Mouse (Mus musculus): ENCODE results near the gene Ankrd44. TPM values are rescaled to one million over a fixed set of nuclear protein-coding genes. Genes with fewer than 3 reads are reported as not detected.

The Ankrd44 gene
- polyA plus RNA-seq, 1 experiment, result 73.9 TPM

DNA sequence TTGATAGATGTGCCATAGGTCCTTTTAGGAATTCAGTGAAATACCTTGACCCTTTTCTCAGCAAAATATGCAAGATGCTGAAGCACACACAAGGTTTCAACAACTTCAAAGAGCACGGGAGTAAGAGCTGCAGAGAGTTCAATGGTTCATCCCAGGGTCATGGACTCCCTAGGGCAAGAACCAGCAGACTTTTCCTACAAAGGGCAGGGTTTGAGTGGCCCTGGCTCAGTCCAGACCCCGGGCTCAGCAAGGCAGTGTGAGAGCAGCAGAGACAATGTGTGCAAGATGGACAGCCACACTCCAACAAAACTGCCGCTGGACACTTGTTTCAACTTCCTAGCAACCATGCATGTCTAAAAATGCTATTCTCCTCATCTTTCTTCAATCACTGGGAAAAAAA is 98.8 kb downstream of the Ankrd44 start:
- Histone ChIP-seq H3K4me1 (ENCODE audit: control insufficient read depth, insufficient read depth, low read length) (peaks cover 32% of the 10 kb centered on the region), H3K4me3 (ENCODE audit: insufficient read depth, low read length) (no peak overlapping the region), H3K27ac (ENCODE audit: insufficient read depth, low read depth, low read length) (no peak overlapping the region)
- TF ChIP-seq POLR2A (IDR thresholded peaks at IDR 0.05; ENCODE audit: borderline replicate concordance, low read depth, low read length) (no peak), CTCF (IDR thresholded peaks at IDR 0.05; ENCODE audit: low read depth, low read length) (no peak)

DNA sequence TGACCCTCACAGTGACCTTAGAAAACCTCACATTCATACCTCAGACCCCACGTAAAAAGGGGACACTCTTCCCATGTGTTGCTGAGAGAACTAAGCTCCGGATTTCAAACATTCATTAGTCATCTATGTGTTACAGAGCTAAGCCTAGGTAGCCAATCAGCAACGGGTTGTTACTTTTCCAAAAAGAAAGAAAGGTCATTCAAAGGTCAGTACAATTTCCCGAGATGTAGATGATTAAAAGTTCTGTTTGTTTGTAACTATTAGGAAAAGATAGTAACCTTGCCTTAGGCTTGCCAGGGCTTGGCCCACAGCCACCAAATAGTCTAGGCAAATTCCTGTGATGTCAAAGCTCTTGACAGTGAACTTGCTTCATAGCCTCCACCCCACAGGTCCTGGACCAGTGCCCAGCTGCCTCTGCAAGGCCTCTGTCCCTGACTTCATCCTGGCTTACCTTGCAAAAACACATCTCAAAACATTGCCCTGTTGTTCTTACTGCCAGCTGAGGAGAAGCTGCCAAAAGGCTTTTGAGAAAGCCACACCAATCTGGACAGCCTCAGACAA is 99.7 kb downstream of the Ankrd44 start:
- H3K4me3 ChIP-seq (ENCODE audit: insufficient read depth, low read length), result no peak overlapping the region
- TF ChIP-seq POLR2A (IDR thresholded peaks at IDR 0.05; ENCODE audit: borderline replicate concordance, low read depth, low read length) (no peak), CTCF (IDR thresholded peaks at IDR 0.05; ENCODE audit: low read depth, low read length) (no peak)
- H3K27ac ChIP-seq (ENCODE audit: insufficient read depth, low read depth, low read length), result no peak overlapping the region
- peaks cover 30% of the 10 kb centered on the region for H3K4me1 ChIP-seq (ENCODE audit: control insufficient read depth, insufficient read depth, low read length)

DNA sequence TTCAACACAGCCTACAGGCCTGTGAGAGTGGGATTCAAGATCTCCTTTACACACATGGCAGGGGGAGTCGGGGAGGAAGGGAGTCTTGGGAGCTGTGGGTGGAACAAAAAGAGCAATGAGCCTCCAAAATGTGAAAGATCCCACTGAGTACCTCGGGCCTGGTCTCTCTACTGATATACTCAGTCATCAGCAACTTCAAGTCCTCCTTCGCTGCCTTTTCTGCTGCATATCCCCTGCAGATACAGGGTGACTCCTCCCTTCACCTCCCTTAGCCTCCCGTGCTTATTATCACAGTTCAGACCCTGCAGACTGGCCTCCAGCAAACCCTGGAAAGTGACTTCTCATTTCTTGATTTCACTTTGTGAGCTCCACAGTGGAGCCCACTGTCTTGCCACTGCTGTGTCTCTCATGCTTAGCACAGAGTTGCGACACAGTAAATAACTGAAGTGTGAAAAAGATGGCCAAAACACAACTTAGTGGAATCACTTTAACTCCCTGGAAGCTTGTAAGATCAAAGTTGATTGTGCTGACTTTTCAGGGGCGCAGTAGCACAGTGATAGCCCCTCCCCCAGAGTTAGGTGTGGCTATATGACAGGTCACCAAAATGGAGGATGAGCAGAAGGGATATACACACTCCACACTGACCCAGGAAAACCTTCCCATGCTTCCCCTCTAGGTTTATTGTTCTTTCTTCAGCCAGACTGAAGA is 100.3 kb downstream of the Ankrd44 start:
- peaks cover 30% of the 10 kb centered on the region for H3K4me1 ChIP-seq (ENCODE audit: control insufficient read depth, insufficient read depth, low read length)
- H3K4me3 ChIP-seq (ENCODE audit: insufficient read depth, low read length), result no peak overlapping the region
- TF ChIP-seq CTCF (IDR thresholded peaks at IDR 0.05; ENCODE audit: low read depth, low read length) (no peak), POLR2A (IDR thresholded peaks at IDR 0.05; ENCODE audit: borderline replicate concordance, low read depth, low read length) (no peak)
- no peak overlapping the region for H3K27ac ChIP-seq (ENCODE audit: insufficient read depth, low read depth, low read length)

DNA sequence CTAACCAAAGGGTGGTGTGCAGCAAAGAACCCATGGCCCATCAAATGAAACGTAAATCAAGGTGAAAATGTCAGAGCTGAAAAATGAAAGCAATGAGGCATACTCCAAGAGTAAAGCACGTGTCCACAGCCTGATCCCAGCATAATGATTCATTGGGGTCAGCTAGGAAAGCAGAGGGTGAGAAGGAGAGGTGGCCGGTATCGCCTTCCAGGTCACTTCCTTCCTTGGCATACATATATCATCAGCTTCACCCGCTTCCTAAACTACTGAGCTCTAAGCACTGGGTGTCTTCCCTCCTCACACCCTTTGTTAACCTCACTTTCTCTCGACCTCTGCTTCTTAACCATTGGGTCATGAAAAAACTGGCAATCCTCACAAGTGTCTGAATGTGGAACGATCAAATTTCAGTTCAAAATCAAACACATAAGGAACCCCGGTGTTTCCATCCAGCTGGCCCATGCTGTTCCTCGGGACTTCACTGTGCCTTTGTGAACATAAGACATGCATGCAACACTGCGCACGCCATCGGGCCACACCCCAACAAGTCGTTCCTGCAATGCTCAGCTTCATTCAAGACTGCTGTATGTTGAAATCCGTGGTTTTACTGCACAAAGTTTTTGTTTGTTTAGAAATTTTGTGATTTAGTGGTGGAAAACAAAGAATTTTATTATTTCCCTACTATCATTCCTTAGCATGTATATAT is 101.9 kb downstream of the Ankrd44 start:
- no peak overlapping the region for H3K4me3 ChIP-seq (ENCODE audit: insufficient read depth, low read length)
- peaks cover 26% of the 10 kb centered on the region for H3K4me1 ChIP-seq (ENCODE audit: control insufficient read depth, insufficient read depth, low read length)
- no peak overlapping the region for H3K27ac ChIP-seq (ENCODE audit: insufficient read depth, low read depth, low read length)
- TF ChIP-seq POLR2A (IDR thresholded peaks at IDR 0.05; ENCODE audit: borderline replicate concordance, low read depth, low read length), result no peak
- no peak for TF ChIP-seq CTCF (IDR thresholded peaks at IDR 0.05; ENCODE audit: low read depth, low read length)

DNA sequence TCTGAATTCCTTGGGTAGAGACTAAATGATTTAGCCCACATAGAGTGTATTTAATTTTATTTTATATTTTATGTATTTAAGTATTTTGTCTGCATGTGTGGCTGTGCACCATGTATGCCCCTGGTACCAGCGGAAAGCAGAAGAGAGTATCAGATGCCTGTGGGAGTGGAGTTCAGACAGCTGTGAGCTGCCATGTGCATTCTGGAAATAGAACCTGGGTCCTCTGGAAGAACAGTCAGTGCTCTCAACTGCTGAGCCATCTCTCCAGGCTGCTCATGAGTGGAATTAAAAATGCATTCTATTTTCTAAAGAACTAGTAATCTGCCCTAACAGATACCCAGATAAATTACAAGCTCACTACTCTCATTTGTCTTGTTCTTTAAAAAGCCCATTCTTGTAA is 104.4 kb downstream of the Ankrd44 start:
- TF ChIP-seq CTCF (IDR thresholded peaks at IDR 0.05; ENCODE audit: low read depth, low read length) (no peak), POLR2A (IDR thresholded peaks at IDR 0.05; ENCODE audit: borderline replicate concordance, low read depth, low read length) (no peak)
- no peak overlapping the region for H3K4me3 ChIP-seq (ENCODE audit: insufficient read depth, low read length)
- no peak overlapping the region for H3K27ac ChIP-seq (ENCODE audit: insufficient read depth, low read depth, low read length)

DNA sequence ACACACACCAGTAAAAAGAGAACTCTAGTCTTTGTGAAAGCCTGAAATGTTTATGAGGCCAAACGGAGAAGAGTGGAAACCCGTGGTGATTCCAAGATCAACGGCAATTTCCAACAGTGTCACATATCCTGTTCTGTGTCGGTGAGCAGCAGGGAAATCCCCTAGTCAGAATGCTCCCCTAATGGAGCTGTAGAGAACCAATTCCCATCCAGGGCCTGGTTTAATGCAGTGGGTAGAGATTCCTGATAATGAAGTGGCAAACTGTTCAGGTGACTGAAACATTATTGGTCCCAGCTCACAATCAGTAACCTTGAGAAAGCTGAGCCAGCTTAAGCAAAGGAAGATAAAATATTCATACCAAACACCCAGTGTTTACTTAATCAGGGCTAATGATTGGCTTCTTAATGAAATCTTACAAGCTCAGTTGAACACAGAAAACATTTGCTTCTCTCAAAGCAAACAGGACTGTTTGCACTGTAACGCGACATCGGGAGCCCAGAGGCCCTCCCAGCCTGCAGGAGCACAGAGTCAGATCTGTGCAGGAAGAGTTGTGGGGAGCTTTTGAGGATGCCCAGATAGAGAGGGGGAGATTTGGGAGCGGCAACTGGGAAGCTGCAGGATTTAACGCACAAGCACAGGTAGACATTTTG is 110.9 kb downstream of the Ankrd44 start:
- no peak for TF ChIP-seq POLR2A (IDR thresholded peaks at IDR 0.05; ENCODE audit: borderline replicate concordance, low read depth, low read length)
- no peak for TF ChIP-seq CTCF (IDR thresholded peaks at IDR 0.05; ENCODE audit: low read depth, low read length)
- Histone ChIP-seq H3K4me1 (ENCODE audit: control insufficient read depth, insufficient read depth, low read length) (peaks cover 16% of the 10 kb centered on the region), H3K4me3 (ENCODE audit: insufficient read depth, low read length) (no peak overlapping the region), H3K27ac (ENCODE audit: insufficient read depth, low read depth, low read length) (no peak overlapping the region)

More for the DNA sequence above, 104.4 kb downstream of the Ankrd44 start:
- peaks cover 17% of the 10 kb centered on the region for H3K4me1 ChIP-seq (ENCODE audit: control insufficient read depth, insufficient read depth, low read length)

DNA sequence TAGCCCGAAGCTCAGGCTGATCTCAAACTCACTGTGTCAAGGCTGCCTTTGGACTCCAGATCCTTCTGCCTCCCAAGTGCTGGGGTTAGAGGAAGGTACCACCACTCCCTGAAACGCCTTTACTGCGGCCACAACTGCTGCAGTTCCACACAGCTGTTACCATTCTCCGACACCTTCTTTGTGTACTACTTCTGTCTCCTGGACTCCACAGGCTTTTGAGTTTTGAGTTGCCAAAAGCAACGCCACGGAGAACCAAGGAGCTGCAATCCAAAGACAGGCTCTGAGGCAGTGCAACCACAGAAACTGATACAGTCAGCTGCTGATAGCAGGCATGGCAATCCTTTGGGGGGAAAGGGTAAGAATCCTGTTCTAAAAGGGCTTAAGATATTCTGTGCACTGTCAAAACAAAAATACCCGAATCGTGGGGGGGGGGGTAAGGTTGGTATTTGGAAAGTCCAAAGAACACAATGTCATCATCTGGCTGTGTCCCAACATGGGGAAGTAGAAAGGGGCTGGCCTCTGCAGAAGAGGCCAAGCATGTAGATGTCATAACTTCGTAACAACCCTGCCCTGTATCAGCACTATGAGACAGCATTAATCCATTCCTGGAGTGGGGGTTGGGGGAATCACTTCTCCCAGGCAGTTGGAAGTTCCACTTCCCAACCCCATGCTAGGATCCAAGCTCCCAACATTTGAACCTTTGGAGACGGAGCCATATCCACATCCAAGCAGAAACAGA is 116.2 kb downstream of the Ankrd44 start:
- Histone ChIP-seq H3K4me3 (ENCODE audit: insufficient read depth, low read length) (no peak overlapping the region), H3K27ac (ENCODE audit: insufficient read depth, low read depth, low read length) (no peak overlapping the region), H3K4me1 (ENCODE audit: control insufficient read depth, insufficient read depth, low read length) (peaks cover 17% of the 10 kb centered on the region)
- TF ChIP-seq POLR2A (IDR thresholded peaks at IDR 0.05; ENCODE audit: borderline replicate concordance, low read depth, low read length), result no peak
- no peak for TF ChIP-seq CTCF (IDR thresholded peaks at IDR 0.05; ENCODE audit: low read depth, low read length)

DNA sequence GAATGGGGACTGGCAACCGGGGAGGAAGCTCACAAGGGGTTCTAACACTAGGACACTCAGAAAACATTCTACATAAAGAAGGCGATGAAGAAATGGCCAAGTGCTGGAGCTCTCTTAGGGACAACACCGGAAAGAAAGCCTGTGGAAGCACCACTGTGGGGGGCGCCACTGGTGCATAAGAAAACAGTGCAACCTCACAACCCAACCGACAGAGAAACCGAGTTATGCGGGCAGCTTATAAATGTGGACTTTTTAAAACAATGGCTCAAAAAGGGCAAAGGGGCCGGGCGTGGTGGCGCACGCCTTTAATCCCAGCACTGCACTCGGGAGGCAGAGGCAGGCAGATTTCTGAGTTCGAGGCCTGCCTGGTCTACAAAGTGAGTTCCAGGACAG is 117.1 kb downstream of the Ankrd44 start:
- Histone ChIP-seq H3K27ac (ENCODE audit: insufficient read depth, low read depth, low read length) (no peak overlapping the region), H3K4me3 (ENCODE audit: insufficient read depth, low read length) (no peak overlapping the region), H3K4me1 (ENCODE audit: control insufficient read depth, insufficient read depth, low read length) (peaks cover 17% of the 10 kb centered on the region)
- TF ChIP-seq CTCF (IDR thresholded peaks at IDR 0.05; ENCODE audit: low read depth, low read length), result no peak

DNA sequence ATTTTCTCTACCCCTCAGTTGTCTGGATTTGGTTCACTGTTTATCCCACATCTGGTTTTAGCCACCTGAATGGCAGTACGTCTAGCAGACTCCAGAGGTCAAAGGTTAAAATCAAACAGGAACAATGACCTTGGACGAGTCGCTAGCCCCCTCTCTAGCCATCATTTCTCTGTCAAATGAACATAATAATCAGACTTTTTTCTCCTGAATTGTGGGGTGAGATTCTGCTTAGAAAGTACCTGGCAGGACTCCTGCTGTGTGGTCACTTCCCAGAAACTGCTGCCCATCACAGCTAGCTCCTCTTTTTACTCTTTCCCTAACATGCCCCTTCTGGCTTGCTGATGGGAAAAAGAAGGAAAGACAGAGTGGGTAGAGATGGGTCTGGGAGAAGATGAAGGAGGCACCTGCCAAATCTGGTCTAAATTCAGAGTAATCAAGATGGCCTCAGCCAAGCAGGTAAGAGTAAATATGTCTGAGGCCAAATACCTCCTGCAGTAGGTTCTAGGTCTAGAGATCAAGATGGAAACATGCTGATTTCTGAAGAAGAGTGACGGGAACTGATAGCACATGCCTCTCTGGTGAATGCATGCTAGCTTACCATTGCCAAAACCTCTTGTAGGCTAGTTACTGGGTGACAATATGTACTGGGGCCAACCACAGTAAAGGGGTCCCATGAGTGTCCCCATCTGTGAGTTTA is 117.6 kb downstream of the Ankrd44 start:
- no peak overlapping the region for H3K27ac ChIP-seq (ENCODE audit: insufficient read depth, low read depth, low read length)
- H3K4me3 ChIP-seq (ENCODE audit: insufficient read depth, low read length), result no peak overlapping the region
- TF ChIP-seq POLR2A (IDR thresholded peaks at IDR 0.05; ENCODE audit: borderline replicate concordance, low read depth, low read length) (no peak), CTCF (IDR thresholded peaks at IDR 0.05; ENCODE audit: low read depth, low read length) (no peak)
- peaks cover 17% of the 10 kb centered on the region for H3K4me1 ChIP-seq (ENCODE audit: control insufficient read depth, insufficient read depth, low read length)

All from bone marrow macrophage, adult 2 months (primary cell).